Mouse (Mus musculus) kidney, embryonic 16.5 days (tissue): Measurements from ENCODE around the gene Fggy. TPM values are rescaled to one million over a fixed set of nuclear protein-coding genes. Genes with fewer than 3 reads are reported as not detected.

Source experiments
- ATAC-seq: fragments of 200-750 bp; cut with Nextera tagmentation; 2 replicates; pipeline ENCODE4 v1.8.0; 2017; ENCODE audit warnings: moderate TSS enrichment; ENCODE audit not compliant: low FRiP score, low TSS enrichment
- H3K27ac ChIP-seq: fragments of 300-500 bp; sonication (generic); 2 replicates; pipeline ENCODE4 v1.5.1; 2014; ENCODE audit warnings: low read length
- H3K27me3 ChIP-seq: fragments of 300-500 bp; sonication (generic); 2 replicates; pipeline ENCODE4 v1.6.1; 2014; ENCODE audit warnings: low read length, control low read depth, mixed read lengths; ENCODE audit not compliant: insufficient read depth
- H3K36me3 ChIP-seq: fragments of 300-500 bp; sonication (generic); 2 replicates; pipeline ENCODE4 v1.6.1; 2014; ENCODE audit warnings: low read length, control low read depth, mixed read lengths; ENCODE audit not compliant: insufficient read depth
- H3K4me1 ChIP-seq: fragments of 300-500 bp; sonication (generic); 2 replicates; pipeline ENCODE4 v1.6.1; 2014; ENCODE audit warnings: low read length, control low read depth, mixed read lengths; ENCODE audit not compliant: insufficient read depth
- H3K4me2 ChIP-seq: fragments of 300-500 bp; sonication (generic); replicated peaks from 2 replicates; pipeline ENCODE4 v1.6.1; 2014; ENCODE audit warnings: low read depth, low read length
- H3K4me3 ChIP-seq: fragments of 300-500 bp; sonication (generic); 2 replicates; pipeline ENCODE4 v1.5.1; 2014; ENCODE audit warnings: mild to moderate bottlenecking, low read length
- H3K9ac ChIP-seq: fragments of 300-500 bp; sonication (generic); replicated peaks from 2 replicates; pipeline ENCODE4 v1.6.1; 2014; ENCODE audit warnings: low read length
- H3K9me3 ChIP-seq: fragments of 300-500 bp; sonication (generic); 2 replicates; pipeline ENCODE4 v1.6.1; 2016; ENCODE audit warnings: low read length, control low read depth
- WGBS: fragments of 180-500 bp; shearing (Covaris S2); extraction: QIAGEN DNeasy Blood & Tissue Kit; methylation state at CpG from one replicate; pipeline ENCODE4 v1.1.7; 2014; 5-methylcytosine and 5-hydroxymethylcytosine counted together
- polyA plus RNA-seq: library from polyadenylated mRNA; unstranded; fragments of >200 nt; fragmentation: Nextera tagmentation; extraction: Ambion mirVana; gene quantifications from 2 replicates; pipeline ENCODE4 v1.2.1, GENCODE M21; 2015

Fggy gene
- polyA plus RNA-seq, 1 experiment from 2014 or later, result 42.7 TPM

GRCm38 (mm10) chr4:95953328-95953727, 396.0 kb downstream of the Fggy start:
- Histone ChIP-seq H3K27me3 (no peaks in the 10 kb centered on the region), H3K36me3 (no peaks in the 10 kb centered on the region), H3K9me3 (peaks cover 5% of the 10 kb centered on the region; the same call in 1 of the 2 replicates), H3K4me2 (no peak overlapping the region), H3K4me1 (no peaks in the 10 kb centered on the region), H3K4me3 (no peak overlapping the region), H3K9ac (no peak overlapping the region), H3K27ac (no peak overlapping the region)
- ATAC-seq, result no peak

GRCm38 (mm10) chr4:95966928-95967724, 409.8 kb downstream of the Fggy start, which contains the start of gene Hook1:
Gene Hook1, plus strand, starts transcription at chr4:95967240.
- Histone ChIP-seq H3K36me3 (no peaks in the 10 kb centered on the region), H3K4me3 (peak within 1 kb of the TSS; percentile 63), H3K4me2 (peak within 1 kb of the TSS; percentile 61), H3K4me1 (peaks cover 7% of the 10 kb centered on the region; the same call in 1 of the 2 replicates), H3K9me3 (no peaks in the 10 kb centered on the region), H3K9ac (peak within 1 kb of the TSS; percentile 75), H3K27me3 (no peaks in the 10 kb centered on the region), H3K27ac (peak within 1 kb of the TSS; percentile 86)
- peak; percentile 100 for ATAC-seq
- under 1% methylated on average over 79 of the region's 82 CpGs for WGBS
